Mouse (Mus musculus): ENCODE data around the gene Myl3.

- TF ChIP-seq CEBPB (IDR thresholded peaks at IDR 0.05; ENCODE audit: low read depth): no peak
- no peak for TF ChIP-seq CTCF (IDR thresholded peaks at IDR 0.05; ENCODE audit: control insufficient read depth, insufficient read depth, insufficient read length)
- TF ChIP-seq MAX (IDR thresholded peaks at IDR 0.05): no peak
Measured at GRCm38 (mm10) chr9:110725721-110726135, 15.9 kb upstream of the Myl3 start.

All from C2C12 (cell line).